Mouse (Mus musculus): ENCODE data around the gene Slc5a2.

DNA sequence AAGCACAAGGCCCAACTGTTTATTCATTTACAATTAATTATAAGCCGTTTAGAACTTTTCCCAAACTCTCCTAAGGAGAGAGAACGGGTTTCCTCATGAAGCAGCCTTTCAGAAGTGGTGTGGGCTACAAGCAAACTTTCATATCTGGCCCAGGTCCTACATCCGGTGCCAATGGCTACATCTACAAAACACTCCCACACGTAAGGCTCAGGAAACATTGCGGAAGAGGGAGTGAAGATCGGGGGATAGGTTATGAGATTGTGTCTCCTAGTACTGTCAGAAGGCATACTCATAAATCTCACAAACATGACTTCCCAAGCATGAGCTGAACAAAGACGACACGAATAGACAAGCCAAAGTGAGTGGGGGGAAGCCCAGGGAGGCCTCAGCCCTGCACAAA, 46.4 kb downstream of the Slc5a2 start:
- TF ChIP-seq CTCF (IDR thresholded peaks at IDR 0.05; ENCODE audit: control insufficient read depth, insufficient read depth, insufficient replicate concordance, low read depth, low read length) (no peak), POLR2A (IDR thresholded peaks at IDR 0.05; ENCODE audit: control insufficient read depth, low read depth, low read length) (no peak)
